Mouse (Mus musculus) neural tube, embryonic 10.5 days (tissue): ENCODE measurements at regions not wholly inside any gene's neighbourhood (a gene's known extent, or its start where the extent isn't known, plus 50 kb on each side); places are given as distances from the start of the nearest gene placed in this dataset.

Experiments used
- DNase-seq: peaks from one replicate; pipeline ENCODE4 v3.0.0-alpha.2; 2017; ENCODE audit warnings: low spot score; ENCODE audit errors: extremely low spot score

GRCm38 (mm10) chr8:87417466-87417865, 54.9 kb downstream of the Cbln1 start:
- no peak for DNase-seq

DNA sequence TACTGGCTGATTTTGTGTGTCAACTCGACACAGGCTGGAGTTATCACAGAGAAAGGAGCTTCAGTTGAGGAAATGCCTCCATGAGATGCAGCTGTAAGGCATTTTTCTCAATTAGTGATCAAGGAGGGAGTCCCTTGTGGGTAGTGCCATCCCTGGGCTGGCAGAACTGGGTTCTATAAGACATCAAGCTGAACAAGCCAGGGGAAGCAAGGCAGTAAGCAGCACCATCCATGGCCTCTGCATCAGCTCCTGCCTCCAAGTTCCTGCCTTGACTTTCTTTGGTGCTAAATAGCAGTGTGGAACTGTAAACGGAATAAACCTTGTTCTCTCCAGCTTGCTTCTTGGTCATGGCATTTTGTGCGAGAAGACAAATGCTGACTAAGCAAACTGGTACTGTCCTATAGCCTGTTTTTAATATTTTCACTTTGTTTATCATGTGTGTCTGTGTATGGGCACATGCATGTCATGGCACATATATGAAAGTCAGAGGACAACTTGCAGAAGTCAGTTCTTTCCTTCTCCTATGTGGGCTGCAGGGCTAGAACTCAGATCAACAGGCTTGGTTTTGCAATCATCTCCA, 57.3 kb downstream of the Cbln1 start:
- DNase-seq, result no peak

DNA sequence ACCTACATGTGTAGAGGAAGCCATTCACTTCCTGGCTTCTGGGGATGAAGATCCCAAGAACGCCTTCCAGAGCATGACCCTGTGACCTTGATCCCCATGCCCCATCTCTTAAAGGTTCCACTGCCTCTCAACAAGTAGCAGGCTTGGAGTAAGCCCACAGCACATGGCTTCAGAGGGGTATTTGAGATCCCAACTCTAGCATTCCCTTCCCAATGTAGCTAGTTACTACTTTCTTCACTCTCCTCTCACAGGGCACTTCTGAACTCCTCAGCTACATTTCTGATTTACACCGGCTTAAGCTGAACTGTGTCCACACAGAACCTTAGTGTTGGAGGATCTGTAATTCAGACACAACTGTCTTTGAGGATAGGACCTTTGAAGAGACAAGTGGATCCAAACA, 83.4 kb downstream of the Cbln1 start:
- DNase-seq, result no peak

GRCm38 (mm10) chr8:87383527-87384206, 88.7 kb downstream of the Cbln1 start:
- no peak for DNase-seq

- no peak for DNase-seq
These were observed 90.1 kb downstream of the Cbln1 start for GRCm38 (mm10) chr8:87382311-87382710.

DNA sequence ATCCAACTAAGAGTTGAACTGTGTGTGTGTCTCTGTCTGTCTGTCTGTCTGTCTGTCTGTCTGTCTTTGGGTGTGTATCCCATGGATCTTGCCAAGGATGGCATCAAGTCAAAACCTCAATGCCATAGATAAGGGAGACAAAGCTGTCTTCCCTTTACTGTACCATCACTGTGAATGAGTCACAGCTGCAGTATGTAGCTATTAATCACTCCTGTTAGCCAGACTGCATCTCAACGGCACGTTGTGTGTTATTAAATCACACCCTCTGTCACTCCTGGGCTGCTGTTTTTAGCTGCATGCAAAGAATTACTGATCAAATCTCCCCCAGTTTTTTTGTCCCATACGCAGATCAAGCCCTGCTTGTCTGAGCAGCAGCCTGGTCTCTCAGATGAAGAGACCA, 91.6 kb downstream of the Cbln1 start:
- DNase-seq, result no peak

GRCm38 (mm10) chr8:87379296-87379695, 93.1 kb downstream of the Cbln1 start:
- DNase-seq, result no peak

DNA sequence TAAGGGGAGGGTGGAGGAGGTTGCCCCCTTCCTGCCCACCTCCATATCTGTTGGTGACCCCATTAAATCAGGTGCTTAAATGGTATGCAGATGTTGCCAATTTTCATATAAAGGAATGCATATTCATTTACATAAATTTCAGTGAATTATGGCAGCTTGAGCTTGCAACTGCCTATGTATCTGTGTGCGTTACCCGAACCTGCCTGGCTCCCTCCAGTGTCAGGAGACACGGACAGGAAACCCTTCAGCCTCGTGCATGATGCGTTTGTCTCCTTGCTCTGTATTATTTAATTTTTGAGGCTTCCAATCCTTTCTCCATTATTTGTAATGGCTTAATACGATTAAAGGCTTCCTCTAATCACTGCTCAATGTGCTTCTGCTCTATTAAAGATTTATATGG, 98.4 kb downstream of the Cbln1 start:
- DNase-seq, result no peak

DNA sequence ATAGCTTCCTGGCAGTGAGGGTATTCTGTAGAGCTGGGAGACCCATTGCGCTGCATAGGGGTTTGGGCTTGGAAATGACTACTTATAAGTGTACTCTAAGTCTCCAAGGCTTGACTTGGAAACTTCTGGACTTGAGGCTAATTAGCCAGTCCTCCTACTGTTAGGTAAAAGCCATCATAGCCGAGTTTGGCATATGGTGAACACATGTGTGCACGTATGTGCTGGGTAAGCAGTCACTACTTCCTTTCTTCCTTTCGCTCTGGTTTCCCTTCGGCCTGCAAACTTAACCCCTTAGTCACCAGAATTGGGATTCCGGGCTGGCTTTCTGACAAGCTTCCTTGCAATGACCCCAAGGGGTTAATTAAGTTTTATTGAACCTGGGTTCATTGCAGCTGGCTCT, 98.9 kb downstream of the Cbln1 start:
- DNase-seq, result peak; percentile 52

- no peak for DNase-seq
These were observed 100.3 kb downstream of the Cbln1 start for GRCm38 (mm10) chr8:87372061-87372460.

DNA sequence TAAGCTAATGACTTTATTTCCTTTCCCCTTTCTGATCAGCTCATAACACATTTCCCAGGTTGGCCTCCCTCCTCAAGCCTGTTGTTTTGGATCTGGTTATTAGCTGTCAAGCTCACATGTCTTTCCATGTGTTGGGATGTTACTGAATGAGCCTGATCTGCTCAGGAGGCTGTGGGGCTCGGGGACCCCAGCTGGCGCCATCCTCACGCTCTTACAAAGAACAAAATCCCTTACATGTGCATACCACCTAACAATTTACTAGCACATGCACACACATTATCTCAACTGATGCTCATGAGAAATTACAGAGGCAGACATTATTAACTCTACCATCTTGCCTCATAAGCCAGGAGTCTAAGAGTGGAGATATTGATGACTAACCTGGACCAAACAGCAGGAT, 102.2 kb downstream of the Cbln1 start:
- no peak for DNase-seq

GRCm38 (mm10) chr8:87350471-87350870, 121.9 kb downstream of the Cbln1 start:
- DNase-seq, result no peak

DNA sequence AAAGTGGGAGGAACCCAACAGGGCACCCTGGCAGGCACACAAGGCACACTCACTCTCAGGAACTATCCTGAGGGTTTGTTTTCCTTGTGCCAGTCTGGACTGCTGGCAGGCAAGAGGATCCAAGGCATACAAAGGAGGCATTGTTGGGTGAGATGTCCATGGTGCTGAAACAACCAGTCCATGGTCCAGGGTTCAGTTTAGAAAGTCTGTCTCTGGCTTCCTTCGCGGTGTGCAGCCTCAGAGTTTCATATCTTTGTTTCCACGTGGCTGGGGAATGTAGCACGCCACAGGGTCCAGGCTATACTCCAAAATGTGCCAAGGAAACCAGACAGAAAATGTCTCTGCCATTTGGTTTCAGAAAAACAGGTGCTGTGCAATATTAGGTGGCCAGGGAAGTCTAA, 122.6 kb downstream of the Cbln1 start:
- peak; percentile 20 for DNase-seq

- DNase-seq, result no peak
These were observed 143.0 kb downstream of the Cbln1 start for GRCm38 (mm10) chr8:87329371-87329770.

DNA sequence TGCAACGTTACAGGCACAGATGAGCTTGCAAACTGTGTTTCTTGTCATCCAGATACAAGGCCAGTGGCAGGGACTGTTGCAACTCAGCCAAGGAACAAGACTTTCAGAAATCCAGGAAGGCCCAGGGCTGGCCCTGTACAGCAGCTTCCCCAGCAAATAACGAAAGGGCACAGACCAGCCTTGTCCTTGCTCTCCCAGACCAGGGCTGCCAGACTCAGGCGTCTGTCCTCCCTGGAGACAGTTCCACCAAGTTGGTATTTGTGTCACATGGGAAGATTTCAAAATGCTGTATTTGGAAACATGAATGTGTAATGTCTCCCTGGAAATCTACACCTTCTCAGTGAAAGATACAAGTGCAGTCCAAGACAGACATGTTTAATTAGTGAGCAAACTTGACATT, 157.8 kb downstream of the Cbln1 start:
- no peak for DNase-seq

DNA sequence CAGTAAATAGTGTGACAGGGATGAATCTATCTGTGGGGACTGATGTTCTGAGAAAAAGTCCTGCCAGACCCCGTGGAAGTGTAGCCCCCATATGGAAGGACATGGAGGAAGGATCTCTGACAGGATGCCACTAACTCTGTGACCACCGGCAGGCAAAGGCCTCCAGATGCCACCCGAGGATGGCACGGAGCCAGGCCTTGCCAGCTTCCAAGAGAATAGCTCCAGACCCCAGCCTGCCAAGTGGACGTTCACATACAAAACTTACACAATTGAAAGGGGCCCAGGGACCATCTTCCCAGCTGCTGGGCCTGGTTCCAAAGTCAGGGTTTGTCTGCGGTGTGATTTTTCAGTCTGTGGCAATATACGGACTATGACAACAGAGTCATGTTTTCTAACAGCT, 161.1 kb downstream of the Cbln1 start:
- DNase-seq, result no peak

GRCm38 (mm10) chr8:87308311-87308710, 164.1 kb downstream of the Cbln1 start:
- no peak for DNase-seq

GRCm38 (mm10) chr8:87305001-87305400, 167.4 kb downstream of the Cbln1 start:
- DNase-seq, result no peak

GRCm38 (mm10) chr8:87303522-87303921, 168.9 kb downstream of the Cbln1 start:
- DNase-seq, result no peak

GRCm38 (mm10) chr8:87297761-87298160, 174.6 kb downstream of the Cbln1 start:
- no peak for DNase-seq

- no peak for DNase-seq
These were observed 175.1 kb downstream of the Cbln1 start for GRCm38 (mm10) chr8:87297331-87297730.

GRCm38 (mm10) chr8:87286059-87286458, 186.3 kb downstream of the Cbln1 start:
- DNase-seq, result no peak

GRCm38 (mm10) chr8:87284356-87284755, 188.1 kb downstream of the Cbln1 start:
- DNase-seq, result no peak
